Mouse (Mus musculus) CH12.LX (cell line): ENCODE results near the gene Cep350. TPM values are rescaled to one million over a fixed set of nuclear protein-coding genes. Genes with fewer than 3 reads are reported as not detected.

Experiments
- DNase-seq: peaks from one replicate; pipeline ENCODE4 v3.0.0-alpha.2; 2013; ENCODE audit errors: extremely low read depth
- H3K27ac ChIP-seq: 2 replicates; pipeline ENCODE4 v1.5.1; 2012; ENCODE audit warnings: low read depth, mild to moderate bottlenecking, control low read depth, moderate library complexity; ENCODE audit not compliant: insufficient read depth
- H3K27me3 ChIP-seq: replicated peaks from 2 replicates; pipeline ENCODE3; 2012; ENCODE audit warnings: inconsistent platforms
- H3K36me3 ChIP-seq, 2 experiments: replicated peaks in 1 of 2; 2 replicates each; pipeline versions ENCODE3 to v1.6.1; 2012; ENCODE audit warnings: inconsistent platforms in 1 of 2, low read length in 1 of 2, mild to moderate bottlenecking in 1 of 2, mixed read lengths in 1 of 2, moderate library complexity in 1 of 2; ENCODE audit not compliant: control insufficient read depth in 1 of 2, insufficient read depth in 1 of 2
- H3K4me1 ChIP-seq, 2 experiments: 2 replicates each; pipeline ENCODE4 v1.6.1; 2012; ENCODE audit warnings: inconsistent platforms in 1 of 2, moderate library complexity in 1 of 2; ENCODE audit not compliant: insufficient read depth in 2 of 2, control insufficient read depth in 1 of 2
- H3K4me2 ChIP-seq: 2 replicates; pipeline ENCODE4 v1.6.1; 2012; ENCODE audit warnings: low read depth, mild to moderate bottlenecking, control low read depth; ENCODE audit not compliant: poor library complexity, insufficient read depth, severe bottlenecking
- H3K4me3 ChIP-seq, 3 experiments: fragments of 150-350 bp in 1 of 3; sonication (generic) in 1 of 3; replicated peaks in 1 of 3; 2 replicates each; pipeline versions ENCODE3 to v1.5.1; 2011 to 2012; ENCODE audit warnings: low read depth in 2 of 3, low read length in 2 of 3, mild to moderate bottlenecking in 2 of 3, moderate library complexity in 2 of 3, control low read depth in 1 of 3, improper control_type of control experiment in 1 of 3, inconsistent platforms in 1 of 3, mixed read lengths in 1 of 3; ENCODE audit not compliant: poor library complexity in 1 of 3
- H3K79me2 ChIP-seq: replicated peaks from 2 replicates; pipeline ENCODE4 v1.6.1; 2012; ENCODE audit warnings: mild to moderate bottlenecking, moderate library complexity; ENCODE audit not compliant: control insufficient read depth, poor library complexity, insufficient read depth, severe bottlenecking; ENCODE audit errors: extremely low read depth
- H3K9ac ChIP-seq: 2 replicates; pipeline ENCODE4 v1.6.1; 2012; ENCODE audit warnings: low read depth, mild to moderate bottlenecking, control low read depth, moderate library complexity; ENCODE audit not compliant: insufficient read depth
- H3K9me3 ChIP-seq: replicated peaks from 2 replicates; pipeline ENCODE3; 2012; ENCODE audit warnings: low read length, inconsistent platforms, mixed read lengths
- BHLHE40 ChIP-seq: IDR thresholded peaks from 2 replicates; pipeline ENCODE4 v1.6.1; 2011; ENCODE audit warnings: mild to moderate bottlenecking, low read depth, low read length, improper control_type of control experiment
- CHD2 ChIP-seq: IDR thresholded peaks from 2 replicates; pipeline ENCODE4 v1.6.1; 2011; ENCODE audit warnings: low read length, improper control_type of control experiment
- CTCF ChIP-seq, 2 experiments: IDR thresholded peaks in 1 of 2; conservative IDR thresholded peaks in 1 of 2; 2 replicates each; pipeline ENCODE4 v1.5.1; 2011 to 2012; ENCODE audit warnings: low read depth in 2 of 2, low read length in 2 of 2, improper control_type of control experiment in 1 of 2, inconsistent platforms in 1 of 2, mild to moderate bottlenecking in 1 of 2, moderate library complexity in 1 of 2
- E2F4 ChIP-seq: IDR thresholded peaks from 2 replicates; pipeline ENCODE4 v1.6.1; 2011; ENCODE audit warnings: low read depth, low read length, improper control_type of control experiment; ENCODE audit not compliant: insufficient replicate concordance
- ELF1 ChIP-seq: IDR thresholded peaks from 2 replicates; pipeline ENCODE4 v1.6.1; 2014; ENCODE audit warnings: low read depth, mild to moderate bottlenecking, inconsistent platforms, low read length, improper control_type of control experiment
- EP300 ChIP-seq: IDR thresholded peaks from 2 replicates; pipeline ENCODE4 v1.6.1; 2011; ENCODE audit warnings: low read length, improper control_type of control experiment
- ETS1 ChIP-seq: conservative IDR thresholded peaks from 2 replicates; pipeline ENCODE4 v1.6.1; 2012; ENCODE audit warnings: low read depth, mild to moderate bottlenecking, inconsistent platforms, low read length, improper control_type of control experiment, moderate library complexity
- GABPA ChIP-seq: IDR thresholded peaks from 2 replicates; pipeline ENCODE4 v1.6.1; 2012; ENCODE audit warnings: low read depth, low read length, improper control_type of control experiment, inconsistent platforms; ENCODE audit not compliant: insufficient replicate concordance
- HCFC1 ChIP-seq: IDR thresholded peaks from 2 replicates; pipeline ENCODE4 v1.6.1; 2012; ENCODE audit warnings: low read depth, mild to moderate bottlenecking, inconsistent platforms, low read length, improper control_type of control experiment
- JUN ChIP-seq: IDR thresholded peaks from 2 replicates; pipeline ENCODE4 v1.6.1; 2011; ENCODE audit warnings: low read depth, mild to moderate bottlenecking, low read length, improper control_type of control experiment, moderate library complexity; ENCODE audit not compliant: insufficient read depth
- JUND ChIP-seq: conservative IDR thresholded peaks from 2 replicates; pipeline ENCODE4 v1.6.1; 2011; ENCODE audit warnings: low read depth, low read length, improper control_type of control experiment
- KAT2A ChIP-seq: IDR thresholded peaks from 2 replicates; pipeline ENCODE4 v1.6.1; 2012; ENCODE audit warnings: low read length, improper control_type of control experiment, inconsistent platforms; ENCODE audit not compliant: insufficient replicate concordance
- MAZ ChIP-seq: IDR thresholded peaks from 2 replicates; pipeline ENCODE4 v1.6.1; 2012; ENCODE audit warnings: low read depth, mild to moderate bottlenecking, inconsistent platforms, low read length, improper control_type of control experiment, moderate library complexity
- MEF2A ChIP-seq: IDR thresholded peaks from 2 replicates; pipeline ENCODE4 v1.6.1; 2014; ENCODE audit warnings: low read depth, mild to moderate bottlenecking, inconsistent platforms, low read length, improper control_type of control experiment, borderline replicate concordance
- MXI1 ChIP-seq: IDR thresholded peaks from 2 replicates; pipeline ENCODE4 v1.6.1; 2011; ENCODE audit warnings: mild to moderate bottlenecking, low read depth, low read length, improper control_type of control experiment
- MYC ChIP-seq: IDR thresholded peaks from 2 replicates; pipeline ENCODE4 v1.6.1; 2011; ENCODE audit warnings: low read depth, mild to moderate bottlenecking, improper control_type of control experiment, low read length
- NELFE ChIP-seq: IDR thresholded peaks from 2 replicates; pipeline ENCODE4 v1.6.1; 2011; ENCODE audit warnings: low read depth, low read length, improper control_type of control experiment
- RAD21 ChIP-seq: IDR thresholded peaks from 2 replicates; pipeline ENCODE4 v1.6.1; 2011; ENCODE audit warnings: low read depth, mild to moderate bottlenecking, low read length, improper control_type of control experiment, moderate library complexity
- SMC3 ChIP-seq: IDR thresholded peaks from 2 replicates; pipeline ENCODE4 v1.6.1; 2011; ENCODE audit warnings: low read depth, low read length, improper control_type of control experiment
- TBP ChIP-seq: conservative IDR thresholded peaks from 2 replicates; pipeline ENCODE4 v1.6.1; 2011; ENCODE audit warnings: low read depth, low read length, improper control_type of control experiment
- USF1 ChIP-seq: IDR thresholded peaks from 2 replicates; pipeline ENCODE4 v1.6.1; 2014; ENCODE audit warnings: low read depth, mild to moderate bottlenecking, inconsistent platforms, low read length, improper control_type of control experiment
- USF2 ChIP-seq: conservative IDR thresholded peaks from 2 replicates; pipeline ENCODE4 v1.6.1; 2011; ENCODE audit warnings: low read depth, low read length, improper control_type of control experiment
- ZKSCAN1 ChIP-seq: IDR thresholded peaks from 2 replicates; pipeline ENCODE4 v1.6.1; 2012; ENCODE audit warnings: low read depth, inconsistent platforms, low read length, improper control_type of control experiment, borderline replicate concordance
- dilution Hi-C: fragments of 300-500 bp; cut with MboI; formaldehyde crosslinking; loops from 2 replicates; pipeline ENCODE4 v1.14.3; 2020; ENCODE audit warnings: low sequenced_read_pairs; ENCODE audit not compliant: extremely low pct_unique_long_range_greater_than_20kb, extremely low pct_ligation_motif_present
- in situ Hi-C: fragments of 300-500 bp; cut with MboI; formaldehyde crosslinking; loops from 3 replicates; pipeline ENCODE4 v1.14.3; 2019; ENCODE audit warnings: low sequenced_read_pairs, low pct_ligation_motif_present, low pct_unique_long_range_greater_than_20kb, mixed read lengths
- polyA plus RNA-seq: library from polyadenylated mRNA; unstranded; fragments of >175 nt; gene quantifications from 2 replicates; pipeline ENCODE4 v1.2.1, GENCODE M21; 2012; ENCODE audit warnings: low read depth; ENCODE audit not compliant: insufficient read length
- total RNA-seq, 2 experiments: library from RNA; depleted of rRNA; stranded (reverse); fragments of 300-350 nt in 1 of 2; fragments of >200 nt in 1 of 2; gene quantifications; 2 replicates each; pipeline ENCODE4 v1.2.3; 2012 to 2014

Cep350 gene
- total and polyA plus RNA-seq, 3 experiments: 3.5 to 8.3 (median 6.8) TPM

DNA sequence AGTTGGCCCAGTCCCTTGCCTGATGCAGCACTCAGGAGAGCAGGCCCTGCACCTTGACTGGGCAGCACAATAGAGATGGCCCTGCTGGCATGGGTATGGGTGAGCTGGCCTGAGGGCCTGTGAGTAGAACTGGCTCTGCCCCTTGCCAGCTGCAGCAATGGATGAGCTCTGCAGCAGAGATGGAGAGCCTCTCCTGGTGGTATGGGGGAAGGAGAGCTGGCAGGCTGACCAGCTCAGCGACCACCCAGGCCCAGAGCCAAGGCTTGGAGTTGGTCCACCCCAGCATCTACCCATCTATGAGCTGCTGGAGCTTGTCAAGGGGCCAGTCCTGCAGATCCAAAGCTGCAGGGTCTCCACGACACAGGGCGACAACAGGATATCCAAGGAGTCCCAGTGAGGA is 69.5 kb downstream of the Cep350 start:
- DNase-seq: no peak
- in situ Hi-C loops: no loop called here
- Histone ChIP-seq H3K36me3 (peaks cover 45 to 78% of the 10 kb centered on the region in 2 experiments), H3K4me2 (no peak overlapping the region), H3K4me1 (no peaks in the 10 kb centered on the region), H3K79me2 (no peaks in the 10 kb centered on the region), H3K27me3 (no peaks in the 10 kb centered on the region), H3K9ac (no peak overlapping the region), H3K9me3 (no peaks in the 10 kb centered on the region), H3K4me3 (no peak overlapping the region), H3K27ac (no peak overlapping the region)
- dilution Hi-C loops: no loop called here
- TF ChIP-seq MAZ (no peak), MXI1 (no peak), SMC3 (no peak), MYC (no peak), JUN (no peak), GABPA (no peak), ELF1 (no peak), MEF2A (no peak), HCFC1 (no peak), EP300 (no peak), ZKSCAN1 (no peak), ETS1 (no peak)

DNA sequence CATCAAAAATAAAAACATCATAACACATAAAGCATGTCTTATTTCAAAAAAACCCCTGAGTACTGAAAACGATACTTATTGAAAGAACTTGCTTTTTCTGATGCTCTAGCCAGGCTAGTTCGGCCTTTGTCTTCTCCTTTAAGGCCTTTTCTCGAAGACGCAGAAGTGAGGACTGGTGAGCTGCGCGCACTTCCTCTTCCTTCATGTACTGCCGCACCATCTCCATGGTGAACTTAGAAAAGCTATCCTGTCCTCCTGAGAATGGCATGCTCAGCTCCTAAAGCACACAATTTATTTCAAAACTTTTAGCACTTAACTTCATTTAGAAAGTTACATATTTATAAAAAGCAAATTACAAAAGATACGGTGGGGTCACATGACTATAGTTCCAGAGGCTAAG is 71.7 kb downstream of the Cep350 start:
- H3K27me3 ChIP-seq: no peaks in the 10 kb centered on the region
- H3K4me1 ChIP-seq: no peaks in the 10 kb centered on the region
- DNase-seq: no peak
- no peak overlapping the region for H3K4me3 ChIP-seq
- H3K27ac ChIP-seq: no peak overlapping the region
- no peak overlapping the region for H3K4me2 ChIP-seq
- no peak overlapping the region for H3K9ac ChIP-seq
- no peaks in the 10 kb centered on the region for H3K79me2 ChIP-seq
- dilution Hi-C loops: no loop called here
- no peak for TF ChIP-seq NELFE
- no peak for TF ChIP-seq MYC
- no peak for TF ChIP-seq BHLHE40
- TF ChIP-seq CHD2: no peak
- no peak for TF ChIP-seq HCFC1
- TF ChIP-seq TBP: no peak
- TF ChIP-seq CTCF (conservative IDR thresholded peaks at IDR 0.05 in 1 of 2, IDR thresholded peaks at IDR 0.05 in 1 of 2; ENCODE audit: low read depth in 2 of 2, low read length in 2 of 2): no peak
- TF ChIP-seq JUN: no peak
- TF ChIP-seq RAD21: no peak
- no peak for TF ChIP-seq KAT2A
- TF ChIP-seq USF2: no peak
- no peak for TF ChIP-seq USF1
- no peak for TF ChIP-seq ZKSCAN1
- TF ChIP-seq JUND: no peak
- no peak for TF ChIP-seq E2F4
- in situ Hi-C loops: no loop called here
- peaks cover 36 to 74% of the 10 kb centered on the region in 2 experiments for H3K36me3 ChIP-seq
- H3K9me3 ChIP-seq: no peaks in the 10 kb centered on the region
